Mouse (Mus musculus): ENCODE measurements around the gene Fbxl2.
"Not testable (repeated sequence)": the region's sequence is repeated elsewhere in the genome, so short reads cannot be mapped to it uniquely, and the experiment has no call there.

DNA sequence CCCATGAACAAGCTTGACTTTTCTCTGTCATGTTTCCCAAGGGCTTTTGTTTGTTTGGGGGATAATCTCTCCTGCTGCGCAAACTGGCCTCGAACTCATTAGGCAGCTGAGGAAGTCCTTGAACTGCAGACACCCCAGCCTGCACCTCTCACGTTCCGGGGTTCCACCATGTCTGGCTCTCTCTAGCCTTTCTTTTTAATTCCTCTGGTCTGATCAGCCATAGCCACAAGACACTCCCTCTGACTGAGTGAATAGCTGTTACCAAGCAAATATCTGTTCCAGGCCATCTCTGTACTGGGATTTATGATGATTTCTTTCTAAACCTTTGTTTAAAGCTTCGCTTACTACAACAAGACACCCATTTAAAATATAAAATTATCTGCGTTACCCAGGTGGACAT is 42.9 kb upstream of the Fbxl2 start:
- not testable (repeated sequence) for TF ChIP-seq GATA1 (IDR thresholded peaks at IDR 0.05; ENCODE audit: borderline replicate concordance, low read length); FLI1 (IDR thresholded peaks at IDR 0.05; ENCODE audit: low read length)

Data from megakaryocyte, embryonic 14.5 days (primary cell).